Mouse (Mus musculus) liver, adult 2 months (tissue): ENCODE measurements around the gene Fam166b.

Experiments
- CTCF ChIP-seq: fragments of 200-500 bp; IDR thresholded peaks from 2 replicates; pipeline ENCODE4 v1.5.1; 2011; ENCODE audit warnings: low read depth, low read length, control low read depth
- POLR2A ChIP-seq: fragments of 200-500 bp; IDR thresholded peaks from 2 replicates; pipeline ENCODE4 v1.6.1; 2011; ENCODE audit warnings: low read length, control low read depth; ENCODE audit not compliant: insufficient read depth; ENCODE audit errors: extremely low read depth

GRCm38 (mm10) chr4:43423267-43423934, 5.5 kb downstream of the Fam166b start:
- TF ChIP-seq POLR2A (no peak), CTCF (no peak)
